Mouse (Mus musculus) ovary, postnatal 10 days (tissue): Measurements from ENCODE around the gene Mapk9.
A peak's percentile ranks its signal among the peaks of the same experiment; 100 is the strongest.
"Not testable (repeated sequence)": the region's sequence is repeated elsewhere in the genome, so short reads cannot be mapped to it uniquely, and the experiment has no call there.

ENCODE experiments used
- DNase-seq: peaks from one replicate; pipeline ENCODE4 v3.0.0; 2022; ENCODE audit warnings: low spot score

The Mapk9 gene

DNA sequence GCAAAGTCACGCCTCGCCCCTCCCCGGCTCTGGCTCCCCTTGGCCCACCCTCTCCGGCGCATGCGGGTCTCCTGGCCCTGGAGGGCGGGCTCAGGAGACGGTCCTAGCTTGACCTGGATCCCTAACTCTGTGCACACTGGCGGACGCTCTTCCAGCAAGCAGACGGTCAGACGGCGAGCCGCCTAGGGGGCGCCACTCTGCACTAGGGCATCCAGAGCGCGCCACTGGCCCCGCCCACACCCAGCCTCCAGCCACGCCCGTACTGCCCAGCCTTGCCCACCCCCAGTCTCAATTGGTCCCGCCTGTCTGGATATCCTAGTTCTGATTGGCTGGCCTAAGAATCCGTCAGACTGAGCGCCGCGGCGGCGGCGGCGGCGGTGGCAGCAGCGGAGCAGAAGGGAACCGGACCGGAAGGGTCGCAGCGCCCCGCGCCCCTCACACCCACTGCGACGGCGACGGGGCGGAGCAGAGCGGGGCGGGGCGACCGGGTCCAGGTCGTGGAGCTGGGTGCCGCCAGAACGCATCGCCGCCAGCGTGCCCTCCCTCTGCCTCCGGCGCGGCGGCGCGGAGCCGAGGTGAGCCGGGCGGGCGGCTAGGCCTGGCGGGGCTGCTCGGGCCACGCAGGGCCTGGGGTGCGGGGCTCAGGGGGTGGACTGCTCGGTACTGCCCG, at the start of gene Mapk9:
TSS of gene Mapk9 (plus strand) at position 351 of the 670 bp plus-strand sequence.
- DNase-seq, result peak; percentile 76

DNA sequence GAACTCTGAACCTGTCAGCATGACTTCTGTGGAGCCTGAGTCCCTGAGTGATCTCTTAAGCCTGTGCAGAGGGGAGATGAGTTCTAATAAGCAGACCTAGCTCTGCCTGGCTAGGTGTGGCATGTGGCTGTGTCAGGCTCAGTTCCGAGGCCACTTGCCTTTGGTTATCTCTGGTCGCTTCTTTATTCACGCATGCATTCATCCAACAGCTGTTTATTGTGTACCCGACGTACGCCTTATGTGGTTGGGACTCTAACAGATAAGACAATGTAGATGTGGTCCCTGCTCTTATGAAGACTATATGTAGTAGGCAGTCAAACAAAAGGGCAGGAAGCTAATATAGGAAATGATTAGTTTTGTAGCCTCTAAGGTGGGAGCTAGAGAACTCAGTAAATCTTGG, 47.6 kb upstream of the Mapk9 start:
- no peak for DNase-seq

DNA sequence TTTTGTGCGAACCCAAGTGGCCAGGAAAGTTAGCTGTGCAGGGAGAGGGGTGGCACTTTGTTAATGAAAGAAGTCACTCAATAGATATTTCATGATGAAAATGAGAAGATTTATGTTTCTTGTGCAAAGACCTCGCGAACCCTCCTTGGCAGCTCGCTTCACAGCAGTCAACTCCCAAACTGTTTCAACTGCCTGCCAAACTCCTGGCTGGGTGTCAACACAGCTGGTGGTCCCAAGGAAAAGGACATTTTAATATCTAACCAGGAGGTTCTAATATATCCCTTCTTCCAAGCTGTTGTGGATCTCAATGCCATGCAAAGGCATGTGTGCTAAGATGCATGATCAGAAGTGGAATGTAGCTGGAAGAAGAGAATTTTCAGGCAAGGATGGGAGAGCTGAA, 45.0 kb upstream of the Mapk9 start:
- no peak for DNase-seq

DNA sequence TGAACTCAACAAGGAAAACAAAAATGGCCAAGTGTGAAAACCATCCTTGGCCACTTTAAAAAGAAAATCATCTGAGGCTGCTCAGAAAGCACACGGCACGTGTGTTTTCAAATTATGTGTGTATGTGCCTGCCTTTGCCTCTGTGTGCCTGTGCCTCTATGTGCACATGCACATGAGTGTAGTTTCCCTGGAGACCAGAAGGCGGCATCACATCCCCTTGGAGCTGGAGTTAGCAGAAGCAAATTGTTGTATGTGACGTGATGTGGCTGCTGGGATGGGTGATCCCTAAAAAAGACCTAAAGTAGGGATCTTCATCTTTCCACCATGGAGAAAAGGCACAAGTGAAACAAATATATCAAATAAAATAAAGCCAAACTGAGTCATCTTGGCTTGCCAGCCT, 42.8 kb upstream of the Mapk9 start:
- DNase-seq, result no peak

DNA sequence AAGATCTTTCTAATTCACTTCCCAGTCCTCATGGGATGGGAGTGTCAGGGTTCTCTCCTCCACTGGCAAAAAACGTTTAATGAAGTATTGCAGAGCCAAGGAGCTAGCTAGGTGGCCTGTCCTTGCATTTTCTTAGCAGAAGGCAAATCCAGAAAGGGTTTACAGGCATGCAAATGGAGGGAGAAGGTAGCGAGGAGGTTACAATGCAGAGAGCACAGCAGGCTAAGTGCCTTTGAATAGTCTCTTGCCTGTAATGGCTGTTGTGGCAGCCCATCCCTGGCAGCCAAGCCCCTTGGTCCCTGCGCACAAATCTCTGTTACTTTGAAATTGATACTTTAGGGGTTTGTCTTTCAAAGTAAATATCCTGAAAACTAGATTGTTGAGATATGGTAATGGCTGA, 40.3 kb upstream of the Mapk9 start:
- DNase-seq, result no peak

DNA sequence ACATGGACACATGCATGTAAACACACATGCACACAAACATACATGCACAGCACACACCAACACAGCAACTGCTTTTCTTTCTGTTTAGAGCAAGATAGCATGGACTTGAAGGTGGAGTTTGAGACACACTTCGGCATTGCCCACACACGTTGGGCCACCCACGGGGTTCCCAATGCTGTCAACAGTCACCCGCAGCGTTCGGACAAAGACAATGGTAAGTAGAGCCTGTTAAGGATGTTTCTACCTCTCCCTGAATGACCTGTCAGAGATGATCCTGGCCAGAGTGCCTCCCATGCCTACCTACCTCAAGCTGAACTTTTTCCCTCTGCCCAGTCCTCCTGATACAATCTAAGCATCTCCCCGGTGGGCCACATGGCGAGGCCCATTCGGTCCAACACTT, 37.6 kb upstream of the Mapk9 start:
- no peak for DNase-seq

DNA sequence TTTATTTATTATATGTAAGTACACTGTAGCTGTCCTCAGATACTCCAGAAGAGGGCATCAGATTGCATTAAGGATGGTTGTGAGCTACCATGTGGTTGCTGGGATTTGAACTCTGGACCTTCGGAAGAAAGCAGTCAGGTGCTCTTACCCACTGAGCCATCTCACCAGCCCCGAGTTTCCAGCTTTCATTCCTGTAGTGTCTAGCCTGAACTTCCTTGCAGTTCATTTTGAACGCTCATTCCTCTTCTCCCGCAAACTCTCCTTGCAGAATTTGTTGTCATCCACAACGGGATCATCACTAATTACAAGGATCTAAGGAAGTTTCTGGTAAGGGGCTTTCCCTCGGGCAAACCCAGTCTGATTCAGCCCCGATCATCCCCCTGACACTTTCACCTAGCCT, 35.9 kb upstream of the Mapk9 start:
- not testable (repeated sequence) for DNase-seq

DNA sequence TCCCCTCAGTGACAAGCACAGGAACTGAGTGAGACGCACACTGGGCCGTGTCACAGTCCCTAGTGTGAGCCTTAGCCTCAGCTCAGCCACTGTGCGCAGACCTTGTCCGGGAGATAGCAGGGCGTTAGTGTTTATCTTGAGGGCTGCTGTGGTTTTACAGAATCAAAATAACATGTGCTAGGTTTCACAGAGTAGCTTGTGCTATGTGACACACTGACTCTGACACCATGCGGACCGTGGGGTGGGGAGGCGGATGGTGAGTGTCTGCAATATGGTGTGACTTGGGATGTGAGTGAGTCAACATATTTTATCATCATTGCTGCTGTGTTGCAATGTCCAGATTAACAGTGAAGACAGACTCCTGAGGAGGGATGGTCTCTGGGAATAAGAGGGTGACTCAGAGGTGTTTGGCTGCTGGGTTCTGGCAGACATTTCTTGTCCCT, 35.4 kb upstream of the Mapk9 start:
- no peak for DNase-seq

DNA sequence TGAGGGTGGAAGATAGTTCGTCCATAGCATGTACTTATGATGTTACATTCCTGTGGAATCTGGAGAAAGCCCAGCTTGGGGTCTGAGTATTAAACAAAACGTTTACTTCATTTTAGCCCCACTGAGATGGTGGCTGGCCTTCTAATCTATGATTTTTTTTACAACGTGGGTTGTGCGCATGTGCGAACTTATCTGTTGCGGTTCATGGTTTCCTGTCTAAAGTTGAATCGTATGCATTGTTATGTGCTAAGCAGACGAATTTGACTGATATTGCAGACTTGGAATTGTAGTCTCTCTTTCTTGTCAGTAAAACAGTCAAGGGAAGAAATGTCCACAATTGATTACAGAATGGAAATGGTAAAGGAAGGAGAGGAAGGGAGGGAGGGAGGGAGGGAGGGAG, 34.7 kb upstream of the Mapk9 start:
- no peak for DNase-seq

DNA sequence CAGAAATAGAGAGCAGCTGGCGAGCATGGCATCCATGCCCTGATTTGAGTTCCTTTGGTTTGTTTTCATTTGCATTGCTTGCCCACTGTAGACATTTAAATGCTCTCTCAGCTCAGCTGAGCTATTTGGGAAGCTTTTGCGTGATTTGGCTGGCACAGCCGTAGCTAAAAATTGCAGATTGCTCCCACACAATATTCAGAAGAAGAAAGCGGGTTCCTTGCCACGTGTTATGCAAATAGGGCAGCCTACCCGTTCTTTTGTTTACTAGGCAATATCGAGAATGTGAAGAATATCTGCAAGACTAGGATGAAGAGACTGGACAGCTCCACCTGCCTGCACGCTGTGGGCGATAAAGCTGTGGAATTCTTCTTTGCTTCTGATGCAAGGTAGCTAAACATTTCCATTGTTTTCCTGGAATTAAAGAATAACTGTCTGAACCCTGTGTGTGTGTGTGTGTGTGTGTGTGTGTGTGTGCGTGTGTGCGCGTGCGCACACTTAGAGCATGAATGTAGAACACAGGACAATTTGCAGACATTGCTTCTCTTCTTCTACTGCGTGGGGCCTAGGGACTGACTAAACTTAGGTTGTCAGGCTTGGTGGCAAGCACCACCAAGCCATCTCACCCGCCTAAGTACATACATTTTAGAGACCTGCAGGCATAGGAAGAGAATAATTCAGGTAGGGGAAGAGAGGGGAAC, 27.5 kb upstream of the Mapk9 start:
- DNase-seq, result no peak

DNA sequence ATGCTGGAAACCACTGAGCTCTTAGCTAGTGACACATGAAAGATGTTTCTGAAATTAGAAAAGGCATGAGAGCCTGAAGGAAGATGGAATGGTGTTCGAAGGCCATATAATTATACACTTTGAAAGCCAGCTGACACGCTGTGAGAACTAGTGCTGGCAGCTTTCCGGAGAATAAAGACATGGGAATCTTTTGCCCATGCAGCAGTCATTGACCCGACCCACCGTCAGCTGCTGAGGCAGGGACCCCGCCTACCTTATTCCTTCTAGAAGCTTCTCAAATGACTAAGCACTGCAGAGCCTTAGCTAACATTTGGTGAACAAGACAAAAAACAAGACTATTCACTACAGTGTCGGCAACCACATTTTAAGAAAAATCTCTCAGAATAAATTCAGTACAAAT, 26.9 kb upstream of the Mapk9 start:
- no peak for DNase-seq

DNA sequence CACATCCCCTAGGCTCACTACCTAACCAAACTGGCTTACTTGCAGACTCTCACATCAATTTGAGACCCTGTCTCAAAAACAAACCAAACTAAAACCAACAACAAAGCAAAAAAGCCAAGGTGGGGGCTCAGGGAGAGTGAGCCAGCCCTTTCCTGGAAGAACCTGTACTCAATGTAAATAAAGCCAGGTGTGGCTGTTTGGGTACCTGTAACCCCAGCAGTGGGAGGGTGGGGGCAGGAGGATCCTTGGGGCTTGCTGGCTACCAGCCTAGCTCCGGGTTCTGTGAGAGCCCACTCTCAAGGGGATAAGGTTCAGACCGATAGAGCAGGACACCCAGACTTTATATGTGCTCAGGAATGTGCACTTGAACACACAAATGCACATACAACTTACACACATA, 25.6 kb upstream of the Mapk9 start:
- DNase-seq, result no peak

DNA sequence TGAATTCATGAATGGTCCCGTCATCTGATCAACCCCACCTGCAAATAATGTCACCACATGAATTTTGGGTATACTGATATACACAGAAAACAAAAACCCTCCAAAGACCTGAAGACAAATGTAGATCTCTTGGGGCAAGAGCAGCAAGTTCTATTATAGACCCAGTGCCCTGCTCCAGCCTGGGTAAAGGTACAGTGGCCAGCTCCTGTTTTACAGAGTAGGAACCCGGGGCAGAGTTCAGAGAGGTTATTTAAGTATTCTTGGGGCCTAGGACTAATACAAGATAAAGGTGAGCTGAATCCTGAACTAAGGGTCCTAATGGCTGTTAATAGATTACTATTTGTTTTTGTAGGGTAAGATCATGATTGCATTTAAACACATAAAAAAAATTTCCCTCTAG, 25.0 kb upstream of the Mapk9 start:
- DNase-seq, result no peak

DNA sequence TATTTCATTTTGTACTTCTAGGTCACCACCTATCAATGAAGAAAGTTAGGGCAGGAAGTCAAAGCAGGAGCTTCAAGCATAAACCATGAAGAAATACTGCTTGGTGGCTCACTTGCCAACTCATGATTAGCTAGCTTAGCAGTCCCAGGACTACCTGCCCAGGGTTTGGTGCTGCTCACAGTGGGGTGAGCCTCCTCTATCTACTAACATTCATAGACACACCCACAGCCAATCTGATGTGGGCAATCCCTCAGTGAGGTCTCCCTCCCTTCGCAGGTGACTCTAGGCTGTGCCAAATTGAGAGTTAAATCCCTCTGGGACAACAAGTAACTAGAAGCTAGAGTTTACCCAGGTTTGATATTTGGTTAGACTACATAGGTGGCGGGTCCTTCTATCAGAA, 24.2 kb upstream of the Mapk9 start:
- DNase-seq, result no peak

DNA sequence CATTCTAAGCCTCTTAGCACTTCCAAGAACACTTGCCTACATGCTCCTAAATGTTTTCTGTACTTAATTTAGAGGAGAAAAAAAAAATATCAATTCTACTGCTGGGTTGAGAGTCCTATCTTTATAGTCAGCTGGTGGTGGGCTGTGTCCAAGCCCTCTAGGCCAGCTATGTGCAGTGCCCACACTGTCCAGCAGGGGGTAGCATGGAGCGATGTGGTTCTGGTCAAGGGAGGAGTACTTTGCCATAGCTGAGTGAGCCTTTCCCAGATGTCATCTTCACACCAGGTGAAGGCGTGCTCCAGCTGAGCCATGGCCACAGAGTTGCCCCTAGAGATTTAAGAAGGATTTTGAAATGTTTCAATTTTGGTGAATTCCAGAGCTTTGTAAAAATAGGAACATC, 21.7 kb upstream of the Mapk9 start:
- DNase-seq, result peak; percentile 40

DNA sequence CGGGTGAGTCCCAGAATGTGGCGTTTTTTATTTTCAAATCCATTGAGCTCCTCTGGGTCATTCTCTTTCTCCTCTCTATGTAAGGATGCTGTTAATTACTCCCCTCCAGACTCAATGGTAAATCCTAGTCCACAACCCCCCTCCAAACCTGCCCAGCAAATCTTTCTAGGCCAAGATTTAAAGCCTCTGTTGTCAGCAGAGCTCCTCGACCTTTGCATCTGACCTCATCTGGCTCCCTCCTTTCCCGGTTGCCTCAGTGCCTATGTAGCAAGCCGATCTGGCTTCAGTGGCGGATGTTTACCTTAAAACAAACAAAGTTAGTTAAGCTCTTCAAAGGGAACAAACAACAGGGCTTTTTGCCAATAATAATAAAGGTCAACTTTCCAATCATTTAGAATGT, 19.3 kb upstream of the Mapk9 start:
- no peak for DNase-seq

DNA sequence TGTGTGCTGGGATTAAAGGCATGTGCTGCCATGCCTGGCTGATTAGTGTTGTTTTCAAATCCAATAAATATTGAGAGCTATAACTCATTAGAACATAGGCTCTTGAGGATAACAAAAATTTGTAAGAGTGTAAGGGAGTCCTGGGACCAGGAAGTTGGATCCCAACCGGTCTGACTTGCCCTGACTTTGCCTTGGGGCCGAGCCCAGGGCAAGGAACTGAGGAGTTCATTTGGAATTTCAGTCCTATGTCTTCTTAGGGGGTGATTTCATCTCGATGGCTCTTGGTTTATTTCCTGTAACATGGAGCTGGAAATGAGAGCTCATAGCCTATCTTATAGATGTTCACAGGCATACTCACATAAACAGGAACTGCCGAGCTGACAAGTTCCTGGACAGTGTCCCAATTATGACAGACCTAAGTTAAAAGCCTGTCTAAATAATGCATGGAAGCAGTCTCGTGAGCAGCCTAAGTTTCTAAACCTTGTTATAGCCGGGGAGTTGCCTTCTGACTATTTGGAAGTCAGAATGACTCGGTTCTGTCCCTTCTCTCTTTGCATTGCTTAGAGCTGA, 17.3 kb upstream of the Mapk9 start:
- no peak for DNase-seq

DNA sequence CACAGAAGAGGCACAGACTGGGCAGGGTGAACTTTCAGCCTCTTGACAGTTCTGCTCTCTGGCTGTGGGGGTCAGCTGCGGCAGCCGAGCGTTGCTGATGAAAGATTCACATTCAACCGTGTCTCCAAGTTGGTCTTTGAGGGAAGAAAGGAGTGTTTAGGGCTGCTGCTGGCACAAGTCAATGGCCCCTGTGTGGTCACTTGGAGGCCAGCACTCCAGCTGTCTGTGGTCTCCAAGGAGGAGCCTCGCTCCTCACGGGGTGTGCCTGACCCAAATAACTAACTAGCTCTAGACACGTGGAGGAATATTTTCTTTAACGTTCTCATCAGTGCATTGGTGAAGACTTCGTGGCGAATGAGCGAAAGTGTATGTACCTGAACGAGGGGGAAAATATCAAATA, 14.6 kb upstream of the Mapk9 start:
- no peak for DNase-seq

DNA sequence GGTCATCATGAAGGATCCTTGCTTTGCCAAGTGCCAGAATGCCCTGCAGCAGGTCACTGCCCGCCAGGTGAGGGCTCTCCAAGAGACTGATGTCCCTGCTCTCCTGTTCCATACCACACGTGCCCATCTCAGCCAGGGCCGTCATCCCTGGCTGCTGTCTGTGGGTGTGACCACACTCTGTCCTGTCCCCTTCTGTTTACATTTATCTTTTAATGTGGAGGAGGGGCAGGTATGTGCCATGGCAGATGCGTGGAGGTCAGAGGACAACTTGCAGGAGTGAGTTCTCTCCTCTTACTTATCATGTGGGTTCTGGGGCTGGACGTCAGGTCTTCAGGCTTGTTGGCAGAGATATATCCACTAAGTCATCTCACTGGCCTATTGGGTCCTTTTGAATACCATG, 13.6 kb upstream of the Mapk9 start:
- no peak for DNase-seq

DNA sequence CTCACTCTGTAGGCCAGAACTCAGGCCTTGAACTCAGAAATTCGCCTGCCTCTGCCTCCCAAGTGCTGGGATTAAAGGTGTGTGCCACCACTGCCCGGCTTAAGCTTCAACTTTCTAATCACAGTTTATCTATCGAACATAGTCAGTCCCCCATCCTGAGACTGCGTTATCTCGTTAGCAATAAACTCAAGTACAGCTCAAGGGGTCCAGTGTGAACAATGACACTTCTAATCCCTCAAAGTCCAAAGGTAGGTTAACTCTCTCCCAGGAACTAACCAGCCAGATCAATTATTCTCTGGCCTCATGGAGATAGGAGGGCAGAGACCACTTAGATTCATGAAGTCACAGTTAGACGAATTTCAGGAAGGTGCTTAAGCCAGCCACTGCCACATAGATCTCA, 12.3 kb upstream of the Mapk9 start:
- no peak for DNase-seq

DNA sequence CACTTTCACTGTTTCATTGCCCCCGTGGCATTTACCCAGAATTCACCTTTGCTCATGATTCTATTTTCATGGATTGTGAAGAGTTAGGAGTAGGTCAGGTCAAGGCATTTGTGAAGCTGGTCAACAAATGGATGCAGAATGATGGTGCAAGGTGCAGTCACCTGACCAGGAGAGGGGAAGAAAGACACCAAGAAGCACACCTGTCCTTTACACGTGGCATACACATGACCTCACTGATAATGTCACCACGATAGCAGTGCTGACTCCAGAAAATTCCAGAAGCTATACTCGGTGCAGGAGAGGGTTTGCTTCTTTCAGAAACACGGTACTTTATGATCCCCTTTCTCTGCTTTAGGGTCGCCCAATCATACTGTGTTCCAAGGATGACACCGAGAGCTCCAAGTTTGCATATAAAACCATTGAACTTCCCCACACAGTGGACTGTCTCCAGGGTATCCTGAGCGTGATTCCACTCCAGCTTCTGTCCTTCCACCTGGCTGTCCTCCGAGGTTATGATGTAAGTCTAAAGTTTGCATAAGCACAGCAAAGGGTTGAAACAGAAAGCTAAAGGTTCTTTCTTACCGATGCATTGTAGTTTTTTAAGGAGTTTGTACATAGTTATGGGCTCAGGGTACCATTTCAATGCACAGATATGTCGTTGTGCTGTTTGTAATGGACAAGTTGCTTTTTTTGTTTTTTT, 11.1 kb upstream of the Mapk9 start:
- DNase-seq, result no peak

DNA sequence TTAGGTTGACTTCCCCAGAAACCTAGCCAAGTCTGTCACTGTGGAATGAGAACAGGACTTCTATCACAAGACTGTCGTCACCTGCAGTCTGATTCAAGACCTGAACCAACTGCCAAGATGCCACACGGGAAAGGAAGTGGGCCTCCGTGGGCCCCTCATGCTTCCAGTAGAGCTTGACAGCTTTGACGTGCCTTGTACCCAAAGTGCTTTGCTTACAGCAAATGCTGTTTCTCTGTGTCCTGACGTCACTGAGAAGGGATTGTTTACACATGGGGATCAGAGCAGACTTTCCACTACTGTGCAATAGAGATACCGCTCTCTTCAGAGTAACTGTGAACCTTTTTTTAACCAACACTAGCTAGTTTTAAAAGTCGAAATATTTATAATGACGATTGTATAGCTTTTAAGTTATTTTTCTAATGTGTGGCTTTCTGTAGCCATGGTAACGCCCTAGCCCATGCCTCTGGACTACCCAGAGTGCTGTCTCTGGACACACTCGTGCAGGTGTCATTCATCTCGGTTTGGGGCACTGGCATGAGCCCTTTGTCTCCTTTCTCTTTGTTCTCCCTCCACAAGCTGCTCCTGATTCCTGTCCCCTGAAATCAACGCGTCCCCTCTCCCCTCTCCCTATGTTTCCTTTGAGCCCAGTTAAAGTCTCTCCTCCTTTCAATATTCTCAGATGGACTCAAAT, 8.7 kb upstream of the Mapk9 start:
- no peak for DNase-seq

DNA sequence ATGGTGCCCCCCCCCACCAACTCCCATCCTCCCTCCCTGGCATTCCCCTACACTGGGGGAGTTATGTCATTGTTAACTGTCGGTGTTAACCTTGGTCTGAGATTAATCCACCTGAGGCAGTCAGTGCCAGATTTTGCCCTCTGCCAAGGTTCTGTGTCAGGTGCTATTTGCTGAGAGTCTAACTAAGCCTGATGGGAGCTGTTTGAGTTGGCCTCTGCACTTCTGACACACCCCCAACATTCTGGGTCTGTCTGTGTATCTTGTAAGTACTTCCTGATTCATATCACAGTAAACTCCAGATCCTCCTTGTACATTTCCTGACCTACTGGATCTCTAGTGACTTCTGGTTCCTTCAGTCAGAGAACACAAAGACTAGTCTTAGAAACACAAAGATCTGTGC, 5.9 kb upstream of the Mapk9 start:
- DNase-seq, result no peak
